Mouse (Mus musculus) gastrocnemius, adult 2 months (tissue): Measurements from ENCODE around the gene Optn. TPM values are rescaled to one million over a fixed set of nuclear protein-coding genes. Genes with fewer than 3 reads are reported as not detected.

ENCODE experiments used
- DNase-seq: peaks from one replicate; pipeline ENCODE4 v3.0.0; 2022
- H3K27ac ChIP-seq: fragments of 200-600 bp; 2 replicates; pipeline ENCODE4 v1.8.1; 2022; ENCODE audit warnings: mild to moderate bottlenecking
- H3K4me3 ChIP-seq: fragments of 200-600 bp; 2 replicates; pipeline ENCODE4 v1.8.1; 2022; ENCODE audit warnings: mild to moderate bottlenecking, moderate library complexity
- CTCF ChIP-seq: fragments of 200-600 bp; IDR thresholded peaks from 2 replicates; pipeline ENCODE4 v1.8.1; 2022; ENCODE audit warnings: antibody characterized with exemption, mild to moderate bottlenecking, moderate library complexity
- intact Hi-C: fragments of 180-260 bp; cut with DNase I; formaldehyde crosslinking; loops from one replicate; pipeline ENCODE4 v1.15.1; 2025
- total RNA-seq, 2 experiments: library from RNA; stranded (reverse); gene quantifications; 2 replicates each; pipeline ENCODE4 v1.2.3; 2021

Optn gene
- total RNA-seq, 2 experiments from 2014 or later: 80.2 to 99.2 TPM

DNA sequence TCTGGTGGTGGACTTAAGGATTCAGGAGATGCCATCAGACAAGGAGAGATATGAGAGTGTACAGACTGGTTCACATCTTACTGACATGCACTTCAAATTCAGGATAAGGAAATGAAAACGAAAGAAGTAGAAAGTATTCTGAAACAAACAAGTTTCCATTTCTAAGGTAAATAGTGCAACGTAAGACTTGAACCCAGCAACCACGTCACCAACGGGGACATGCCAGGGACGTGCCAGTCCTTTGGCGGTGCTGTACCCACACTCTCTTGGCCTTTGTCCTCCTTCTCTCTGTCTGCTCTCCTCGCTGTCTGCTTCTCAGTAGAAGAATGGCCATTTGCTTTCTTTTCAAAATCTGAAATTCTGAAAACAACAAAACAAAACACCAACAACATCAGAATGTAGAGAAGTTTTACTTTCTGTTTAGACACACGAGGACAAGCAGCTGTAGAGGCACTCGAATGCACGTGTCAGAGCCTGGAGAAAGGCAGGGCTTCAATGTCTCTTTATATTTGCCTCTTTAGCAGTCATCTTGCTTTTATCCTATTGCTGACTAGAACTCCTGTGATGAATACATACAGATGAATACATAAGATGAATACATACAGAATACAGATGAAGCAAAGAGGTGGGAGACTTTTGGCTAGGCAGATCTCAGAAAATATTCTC lies 27.3 kb downstream of the Optn start:
- intact Hi-C loops: no loop called here
- no peak overlapping the region for H3K27ac ChIP-seq

DNA sequence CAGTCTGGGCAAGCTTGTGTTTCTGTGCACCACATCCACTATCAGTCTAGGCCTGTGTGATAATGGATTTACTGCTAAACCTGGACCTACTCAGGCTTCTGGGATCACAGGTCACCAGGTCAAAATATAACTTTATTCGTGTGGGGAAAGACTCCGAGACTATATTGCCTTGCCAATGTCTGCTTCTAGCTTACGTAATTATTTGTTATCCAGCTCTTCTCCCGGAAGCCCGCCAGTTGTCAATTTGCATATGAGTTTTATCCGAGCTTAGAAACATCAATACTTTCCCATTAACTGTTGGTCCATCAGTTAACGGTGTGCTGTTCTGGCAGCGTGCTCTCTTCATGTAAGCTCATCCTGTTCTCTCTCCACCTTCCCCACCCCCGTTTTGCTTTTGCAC lies 28.6 kb downstream of the Optn start:
- DNase-seq: no peak
- no peak for TF ChIP-seq CTCF
- H3K4me3 ChIP-seq: no peak overlapping the region
- no peak overlapping the region for H3K27ac ChIP-seq
- intact Hi-C loops: no loop called here

More for the DNA sequence above, 27.3 kb downstream of the Optn start:
- H3K4me3 ChIP-seq: no peak overlapping the region
- DNase-seq: no peak
- TF ChIP-seq CTCF: no peak

- Histone ChIP-seq H3K4me3 (no peak overlapping the region), H3K27ac (0 out of 2 replicates have a peak overlapping the region, but pooled peaks have one; percentile 83)
- no peak for TF ChIP-seq CTCF
- no peak for DNase-seq
- intact Hi-C loops: no loop called here
Measured at GRCm38 (mm10) chr2:5034801-5035200, 29.1 kb downstream of the Optn start.

DNA sequence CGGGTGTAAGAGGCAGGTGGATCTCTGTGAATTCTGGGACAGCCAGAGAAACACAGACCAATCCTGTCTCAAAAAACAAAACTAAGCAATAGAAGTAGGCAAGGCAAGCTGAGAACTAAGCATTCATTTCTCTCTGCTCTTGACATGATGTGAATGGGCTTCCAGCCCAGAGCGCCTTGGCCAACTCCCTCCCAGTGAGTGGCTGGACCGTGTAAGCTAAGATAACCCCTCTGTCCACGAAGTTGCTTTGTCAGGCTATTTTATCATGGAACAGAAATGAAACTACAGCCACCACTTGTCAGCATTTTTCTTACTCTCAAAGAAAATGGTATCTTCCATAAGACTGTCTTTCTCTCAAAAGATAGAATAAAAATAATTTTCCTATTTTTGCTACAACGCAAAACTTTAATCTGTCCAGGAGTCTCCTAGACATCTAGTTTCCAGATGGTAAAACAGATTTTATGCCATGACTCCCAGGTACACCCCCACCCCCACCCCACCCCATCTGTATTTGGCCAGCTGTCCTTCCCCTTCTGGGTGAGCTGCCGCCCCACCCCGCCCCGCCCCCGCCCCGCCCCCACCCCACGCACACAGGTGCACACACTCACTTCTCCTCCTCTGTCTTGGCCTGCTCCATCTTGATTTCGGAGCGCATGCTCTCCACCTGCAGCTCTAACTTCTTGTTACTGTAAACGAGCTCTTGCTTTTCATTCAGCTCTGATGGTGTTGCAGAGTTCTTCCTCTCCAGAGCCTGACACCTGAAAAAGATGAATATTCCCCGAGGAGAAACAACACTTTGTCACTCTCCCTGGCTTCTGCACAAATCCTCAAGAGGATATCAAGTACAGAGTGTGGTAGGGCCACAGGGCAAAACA lies 30.1 kb downstream of the Optn start:
- intact Hi-C loops: no loop called here
- Histone ChIP-seq H3K27ac (peak overlapping the region; percentile 83), H3K4me3 (no peak overlapping the region)
- peak; percentile 65 for DNase-seq
- no peak for TF ChIP-seq CTCF

GRCm38 (mm10) chr2:5032665-5033064 lies 31.2 kb downstream of the Optn start:
- Histone ChIP-seq H3K4me3 (no peak overlapping the region), H3K27ac (peak overlapping the region; percentile 83)
- peak; percentile 61 for DNase-seq
- intact Hi-C loops: no loop called here
- TF ChIP-seq CTCF: peak; percentile 48

- intact Hi-C loops: no loop called here
- Histone ChIP-seq H3K27ac (no peak overlapping the region), H3K4me3 (no peak overlapping the region)
- no peak for DNase-seq
- TF ChIP-seq CTCF: no peak
Measured at GRCm38 (mm10) chr2:5031215-5031614, 32.6 kb downstream of the Optn start.

DNA sequence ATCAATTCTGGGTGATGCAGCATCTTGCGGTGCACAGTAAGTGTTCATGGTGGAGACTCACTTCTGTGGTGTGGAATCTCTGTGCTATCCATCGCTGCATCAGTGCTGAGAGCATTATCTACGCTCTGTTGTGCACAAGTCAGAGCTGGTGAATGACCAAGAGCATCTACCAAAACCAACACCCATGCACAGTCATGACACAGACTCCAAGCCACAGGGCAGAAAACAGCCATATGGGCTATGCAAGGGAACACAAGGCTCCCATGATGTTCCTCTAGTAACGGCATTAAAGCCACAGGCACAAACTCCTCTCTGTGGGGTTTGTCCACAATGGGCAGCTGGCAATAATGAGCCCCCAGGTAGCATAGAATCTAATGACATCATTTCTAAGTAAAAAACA lies 34.0 kb downstream of the Optn start:
- no peak for DNase-seq
- H3K4me3 ChIP-seq: no peak overlapping the region
- no peak overlapping the region for H3K27ac ChIP-seq
- intact Hi-C loops: loop anchor here (5.0 kb wide), 1 partner anchor 32 kb away; the partner anchor contains the start of gene Optn
- TF ChIP-seq CTCF: no peak

- no peak for TF ChIP-seq CTCF
- intact Hi-C loops: loop anchor here (5.0 kb wide), 1 partner anchor 34 kb away; the partner anchor contains the start of gene Optn
- Histone ChIP-seq H3K4me3 (no peak overlapping the region), H3K27ac (peak overlapping the region; percentile 65)
- DNase-seq: peak; percentile 45
Measured at GRCm38 (mm10) chr2:5028047-5028446, 35.8 kb downstream of the Optn start.

GRCm38 (mm10) chr2:5027057-5027456 lies 36.8 kb downstream of the Optn start:
- TF ChIP-seq CTCF: no peak
- Histone ChIP-seq H3K27ac (no peak overlapping the region), H3K4me3 (no peak overlapping the region)
- intact Hi-C loops: loop anchor here (5.0 kb wide), 1 partner anchor 35 kb away; the partner anchor contains the start of gene Optn
- DNase-seq: no peak

GRCm38 (mm10) chr2:5025162-5025733 lies 38.6 kb downstream of the Optn start:
- intact Hi-C loops: loop anchor here (5.0 kb wide), 1 partner anchor 37 kb away; the partner anchor contains the start of gene Optn
- DNase-seq: no peak
- peak; percentile 50 for TF ChIP-seq CTCF
- Histone ChIP-seq H3K4me3 (no peak overlapping the region), H3K27ac (peak overlapping the region; percentile 40; the same call in 1 of the 2 replicates)

DNA sequence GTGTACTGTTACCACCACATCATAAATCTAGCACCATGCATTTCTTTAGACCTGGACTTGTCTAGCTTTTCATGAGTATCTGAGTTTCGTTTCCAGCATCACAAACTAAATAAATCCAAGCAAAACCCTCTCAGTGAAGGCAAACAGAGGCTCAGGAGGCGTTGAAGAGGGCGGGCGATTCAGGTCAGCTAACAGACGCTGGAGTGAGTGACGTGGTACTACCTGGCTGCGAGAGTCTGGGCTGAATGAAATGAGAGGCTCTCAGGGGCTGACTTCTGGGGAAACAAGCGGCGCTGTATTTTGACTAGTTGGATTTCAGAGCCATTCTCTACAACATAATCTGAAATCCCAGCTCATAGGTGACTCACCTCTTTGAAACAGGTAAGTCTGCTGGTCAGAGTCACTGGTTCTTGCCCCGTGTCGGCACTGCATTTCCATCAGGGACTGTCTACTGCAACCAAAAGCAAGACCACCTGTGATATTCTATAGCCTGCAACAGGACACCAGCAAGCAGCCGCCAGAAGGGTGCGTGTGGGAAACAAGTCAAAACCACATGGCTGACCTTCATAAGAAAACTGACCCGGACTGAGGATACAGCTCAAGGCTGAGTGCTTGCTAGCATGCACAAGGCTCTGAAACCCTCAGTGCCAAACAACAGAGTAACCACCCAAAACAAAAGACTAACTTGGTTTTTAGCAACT lies 40.0 kb downstream of the Optn start:
- Histone ChIP-seq H3K27ac (peak overlapping the region; percentile 80), H3K4me3 (no peak overlapping the region; the same call in 1 of the 2 replicates)
- peak; percentile 56 for DNase-seq
- TF ChIP-seq CTCF: no peak
- intact Hi-C loops: no loop called here

GRCm38 (mm10) chr2:5023275-5023674 lies 40.6 kb downstream of the Optn start:
- H3K4me3 ChIP-seq: no peak overlapping the region
- no peak for TF ChIP-seq CTCF
- DNase-seq: no peak
- H3K27ac ChIP-seq: peak overlapping the region; percentile 80
- intact Hi-C loops: no loop called here
